Mouse (Mus musculus) liver, embryonic 14.5 days (tissue): ENCODE data around the gene Ppib. TPM values are rescaled to one million over a fixed set of nuclear protein-coding genes. Genes with fewer than 3 reads are reported as not detected.

Source experiments
- ATAC-seq: fragments of 200-750 bp; cut with Nextera tagmentation; 2 replicates; pipeline ENCODE4 v1.8.0; 2017; ENCODE audit warnings: moderate number of reproducible peaks, mild to moderate bottlenecking, moderate library complexity; ENCODE audit not compliant: insufficient read depth
- DNase-seq, 3 experiments: peaks; one replicate each; pipeline ENCODE4 v3.0.0-alpha.2; 2012 to 2013; ENCODE audit warnings: low read depth in 3 of 3, low spot score in 3 of 3
- H3K27ac ChIP-seq: fragments of 300-500 bp; sonication (generic); 2 replicates; pipeline ENCODE4 v1.5.1; 2014; ENCODE audit warnings: moderate library complexity, mild to moderate bottlenecking, control low read depth, inconsistent platforms
- H3K27me3 ChIP-seq: fragments of 300-500 bp; sonication (generic); 2 replicates; pipeline ENCODE4 v1.6.1; 2014; ENCODE audit warnings: mild to moderate bottlenecking, low read length, moderate library complexity; ENCODE audit not compliant: control insufficient read depth, insufficient read depth
- H3K36me3 ChIP-seq: fragments of 300-500 bp; sonication (generic); replicated peaks from 2 replicates; pipeline ENCODE4 v1.6.1; 2014; ENCODE audit warnings: low read depth; ENCODE audit not compliant: control insufficient read depth, insufficient read depth
- H3K4me1 ChIP-seq, 2 experiments: fragments of 200-500 bp in 1 of 2; fragments of 300-500 bp in 1 of 2; sonication (generic) in 1 of 2; replicated peaks; 2 replicates each; pipeline ENCODE4 v1.6.1; 2012 to 2014; ENCODE audit warnings: antibody characterized with exemption in 1 of 2, inconsistent platforms in 1 of 2, low read length in 1 of 2; ENCODE audit not compliant: control insufficient read depth in 2 of 2, insufficient read depth in 2 of 2
- H3K4me2 ChIP-seq: fragments of 300-500 bp; sonication (generic); 2 replicates; pipeline ENCODE4 v1.6.1; 2014; ENCODE audit warnings: low read depth, mild to moderate bottlenecking, control low read depth, moderate library complexity
- H3K4me3 ChIP-seq, 2 experiments: fragments of 200-500 bp in 1 of 2; fragments of 300-500 bp in 1 of 2; sonication (generic) in 1 of 2; 2 replicates each; pipeline ENCODE4 v1.5.1; 2012 to 2014; ENCODE audit warnings: low read depth in 2 of 2, low read length in 2 of 2, mild to moderate bottlenecking in 2 of 2, control low read depth in 1 of 2, inconsistent platforms in 1 of 2, moderate library complexity in 1 of 2; ENCODE audit not compliant: insufficient read depth in 1 of 2
- H3K9ac ChIP-seq: fragments of 300-500 bp; sonication (generic); replicated peaks from 2 replicates; pipeline ENCODE4 v1.6.1; 2014; ENCODE audit warnings: mild to moderate bottlenecking, control low read depth, moderate library complexity
- H3K9me3 ChIP-seq: fragments of 300-500 bp; sonication (generic); 2 replicates; pipeline ENCODE4 v1.6.1; 2016; ENCODE audit warnings: low read length, mixed read lengths; ENCODE audit not compliant: control insufficient read depth
- CTCF ChIP-seq: IDR thresholded peaks from 2 replicates; pipeline ENCODE4 v1.5.1; 2016; ENCODE audit warnings: antibody characterized with exemption, low read depth, control low read depth
- EP300 ChIP-seq: IDR thresholded peaks from 2 replicates; pipeline ENCODE4 v1.6.1; 2016; ENCODE audit warnings: antibody characterized with exemption, low read depth
- WGBS: fragments of 180-500 bp; shearing (Covaris S2); extraction: QIAGEN DNeasy Blood & Tissue Kit; methylation state at CpG from one replicate; pipeline ENCODE4 v1.1.7; 2014; ENCODE audit not compliant: insufficient replicate concordance; 5-methylcytosine and 5-hydroxymethylcytosine counted together
- polyA plus RNA-seq, 2 experiments: library from polyadenylated mRNA; depleted of rRNA in 1 of 2; stranded (reverse) in 1 of 2; unstranded in 1 of 2; fragments of >200 nt; fragmentation: Nextera tagmentation in 1 of 2; extraction: Ambion mirVana in 1 of 2; gene quantifications; 2 replicates each; pipeline versions ENCODE4 v1.2.1 to v1.2.3; 2012 to 2014

The Ppib gene
- polyA plus RNA-seq (2012; rRNA removed) (190 and 276 TPM in 2 replicates), polyA plus RNA-seq (2014; fragmentation: Nextera tagmentation; extraction: Ambion mirVana) (422 and 434 TPM in 2 replicates)

DNA sequence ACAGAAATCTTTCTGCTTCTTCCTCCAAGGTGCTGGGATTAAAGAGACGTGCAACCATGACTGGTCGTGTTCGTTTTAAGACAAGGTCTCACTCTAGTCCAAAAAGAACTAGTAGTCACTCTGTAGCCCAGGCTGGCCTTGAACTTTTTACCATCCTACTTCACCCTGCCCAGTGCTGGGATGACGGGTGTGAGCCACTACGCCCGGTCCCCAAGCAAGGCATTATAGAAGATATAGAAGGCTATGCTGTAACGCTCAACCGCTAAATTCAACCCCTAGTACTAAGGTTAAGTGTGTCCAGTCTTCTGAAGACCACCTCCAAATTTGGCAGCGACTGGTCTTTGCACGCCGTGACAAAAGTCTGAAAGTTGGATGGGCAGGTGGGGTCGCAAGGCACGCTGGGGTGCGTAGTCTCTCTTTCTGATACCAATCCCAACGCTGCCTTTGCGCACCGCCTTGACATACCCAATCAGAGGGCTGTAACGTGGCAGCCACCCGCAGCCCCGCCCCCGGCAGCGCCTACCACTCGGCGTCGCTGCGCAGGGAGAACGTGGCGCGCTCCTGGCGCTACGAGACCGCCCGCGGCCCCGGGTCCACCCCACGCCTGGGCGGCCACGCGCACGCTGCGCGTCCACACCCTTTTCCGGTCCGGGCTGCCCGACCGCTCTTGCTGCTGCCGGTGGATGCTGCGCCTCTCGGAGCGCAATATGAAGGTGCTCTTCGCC is at the start of gene Ppib:
TSS of gene Ppib (plus strand) at position 640 of the 725 bp plus-strand sequence.
- peak; percentile 96 for ATAC-seq
- H3K4me1 ChIP-seq = peaks cover 11 to 14% of the 10 kb centered on the region in 2 experiments
- under 1% methylated on average over 51 of the region's 51 CpGs for WGBS

DNA sequence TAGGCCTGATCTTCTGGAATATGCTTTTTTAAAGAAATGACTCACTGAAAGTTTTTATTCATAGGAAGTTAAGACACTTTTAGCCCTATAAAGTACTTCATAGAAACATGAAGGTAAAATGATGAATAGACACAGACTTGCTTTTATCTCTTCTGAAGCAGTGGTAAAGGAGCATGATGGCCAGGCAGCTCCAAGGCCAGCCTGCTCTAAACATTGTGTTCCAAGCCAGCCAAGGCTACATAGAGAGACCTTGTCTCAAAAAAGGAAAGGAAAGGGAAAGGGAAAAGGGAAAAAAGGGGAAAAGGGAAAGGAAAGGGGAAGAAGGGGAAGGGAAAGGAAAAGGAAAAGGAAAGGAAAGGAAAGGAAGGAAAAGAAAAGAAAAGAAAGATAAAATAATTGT is 39.4 kb upstream of the Ppib start:
- TF ChIP-seq CTCF = no peak
- no peak for TF ChIP-seq EP300
- no peaks in the 10 kb centered on the region for H3K27me3 ChIP-seq
- H3K4me3 ChIP-seq = no peak overlapping the region
- H3K27ac ChIP-seq = no peak overlapping the region
- H3K9me3 ChIP-seq = no peaks in the 10 kb centered on the region
- no peak for DNase-seq
- ATAC-seq = no peak
- no peaks in the 10 kb centered on the region for H3K36me3 ChIP-seq
- H3K4me2 ChIP-seq = no peak overlapping the region
- H3K4me1 ChIP-seq = no peaks in the 10 kb centered on the region
- H3K9ac ChIP-seq = no peak overlapping the region

More for the DNA sequence above, at the start of gene Ppib:
- H3K27ac ChIP-seq = peak within 1 kb of the TSS; percentile 67
- no peaks in the 10 kb centered on the region for H3K27me3 ChIP-seq
- peak; percentile 94 to 95 (median 94) for DNase-seq
- peak within 1 kb of the TSS; percentile 73 for H3K9ac ChIP-seq
- H3K36me3 ChIP-seq = peaks cover 25% of the 10 kb centered on the region
- peak within 1 kb of the TSS; percentile 89 to 90 for H3K4me3 ChIP-seq
- H3K9me3 ChIP-seq = no peaks in the 10 kb centered on the region
- H3K4me2 ChIP-seq = peak within 1 kb of the TSS; percentile 83
- peak; percentile 39; the same call in 1 of the 2 replicates for TF ChIP-seq CTCF
- no peak for TF ChIP-seq EP300

DNA sequence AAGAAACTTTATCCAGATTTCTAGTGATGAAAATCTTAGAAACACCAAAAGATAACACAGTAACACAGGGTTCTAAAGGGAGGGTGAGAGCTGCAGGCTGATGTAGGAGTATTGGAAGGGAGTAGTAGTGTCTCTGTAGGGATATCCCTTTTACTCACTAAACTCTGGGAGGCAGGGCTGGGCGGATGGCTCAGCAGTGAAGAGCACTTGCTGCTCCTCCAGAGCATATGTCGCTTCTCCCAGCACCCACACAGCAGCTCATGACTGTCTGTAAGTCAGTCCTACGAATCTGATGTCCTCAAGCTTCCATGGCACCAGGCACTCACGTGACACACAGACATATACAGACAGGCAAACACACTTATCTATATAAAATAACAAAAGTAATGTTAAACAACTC is 21.9 kb upstream of the Ppib start:
- H3K27ac ChIP-seq = no peak overlapping the region
- no peaks in the 10 kb centered on the region for H3K9me3 ChIP-seq
- H3K36me3 ChIP-seq = no peaks in the 10 kb centered on the region
- no peak for TF ChIP-seq EP300
- WGBS = 76% methylated on average over 4 of the region's 4 CpGs
- H3K4me3 ChIP-seq = no peak overlapping the region
- ATAC-seq (no peak), DNase-seq (no peak)
- no peak overlapping the region for H3K9ac ChIP-seq
- no peaks in the 10 kb centered on the region for H3K4me1 ChIP-seq
- no peak overlapping the region for H3K4me2 ChIP-seq
- no peaks in the 10 kb centered on the region for H3K27me3 ChIP-seq

DNA sequence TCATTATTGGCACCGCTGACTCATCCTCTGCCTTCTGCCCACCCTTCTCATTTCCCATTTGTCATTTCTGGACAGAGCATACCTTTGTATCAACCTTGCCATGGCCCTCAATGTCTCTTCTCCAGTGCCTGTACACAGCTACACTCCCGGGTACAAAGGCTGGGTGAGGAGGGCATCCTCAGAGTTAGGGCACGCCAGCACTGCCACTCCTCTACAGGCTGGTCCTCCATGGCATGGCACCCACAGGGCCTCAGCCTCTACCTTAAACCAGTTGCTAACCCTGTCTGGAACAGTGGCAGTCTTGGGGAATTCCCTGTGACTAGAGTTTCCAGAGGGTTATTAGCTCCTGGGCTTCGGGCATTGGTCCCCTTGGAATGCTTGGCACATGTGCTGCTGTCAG is 21.4 kb upstream of the Ppib start:
- Histone ChIP-seq H3K4me1 (no peaks in the 10 kb centered on the region), H3K4me2 (no peak overlapping the region), H3K36me3 (no peaks in the 10 kb centered on the region), H3K27me3 (no peaks in the 10 kb centered on the region), H3K4me3 (no peak overlapping the region), H3K9me3 (no peaks in the 10 kb centered on the region), H3K27ac (no peak overlapping the region), H3K9ac (no peak overlapping the region)
- TF ChIP-seq EP300 (no peak), CTCF (no peak)
- DNase-seq = no peak
- no peak for ATAC-seq
- 84% methylated on average over 4 of the region's 4 CpGs for WGBS

DNA sequence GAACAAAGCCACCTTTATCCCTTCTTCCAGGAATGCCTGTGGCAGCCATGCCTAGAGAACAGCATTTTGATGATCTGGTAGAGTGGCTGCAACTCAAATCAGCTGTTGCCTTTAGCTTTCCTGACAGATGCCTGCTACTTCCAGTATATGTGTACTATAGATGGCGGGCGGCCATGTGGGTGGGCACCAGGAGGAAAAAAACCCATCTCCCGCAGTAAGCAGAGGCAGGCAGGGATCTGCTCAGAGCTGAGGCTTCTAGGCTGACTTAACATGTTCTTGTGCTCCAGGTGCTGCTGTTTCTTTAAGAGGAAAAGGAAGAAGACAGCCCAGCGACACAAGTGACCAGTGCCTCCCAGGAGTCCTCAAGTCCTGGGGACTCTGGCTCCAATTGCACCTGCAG is 20.7 kb upstream of the Ppib start:
- Histone ChIP-seq H3K4me3 (no peak overlapping the region), H3K4me1 (no peaks in the 10 kb centered on the region), H3K27ac (no peak overlapping the region), H3K27me3 (no peaks in the 10 kb centered on the region), H3K9ac (no peak overlapping the region), H3K36me3 (no peaks in the 10 kb centered on the region), H3K4me2 (no peak overlapping the region), H3K9me3 (no peaks in the 10 kb centered on the region)
- no peak for DNase-seq
- WGBS = 75% methylated on average over 4 of the region's 4 CpGs
- TF ChIP-seq CTCF = no peak
- TF ChIP-seq EP300 = no peak
- ATAC-seq = no peak
